Mouse (Mus musculus) gastrocnemius, postnatal 25 days (tissue): ENCODE data around the gene Inpp5d. TPM values are rescaled to one million over a fixed set of nuclear protein-coding genes. Genes with fewer than 3 reads are reported as not detected.

ENCODE experiments used
- DNase-seq: peaks from one replicate; pipeline ENCODE4 v3.0.0; 2022
- total RNA-seq, 2 experiments: library from RNA; stranded (reverse); gene quantifications; 1 replicate in 1 of 2; 2 replicates in 1 of 2; pipeline ENCODE4 v1.2.3; 2021

The Inpp5d gene
- total RNA-seq, 2 experiments from 2014 or later: 1.9 to 5.3 TPM

DNA sequence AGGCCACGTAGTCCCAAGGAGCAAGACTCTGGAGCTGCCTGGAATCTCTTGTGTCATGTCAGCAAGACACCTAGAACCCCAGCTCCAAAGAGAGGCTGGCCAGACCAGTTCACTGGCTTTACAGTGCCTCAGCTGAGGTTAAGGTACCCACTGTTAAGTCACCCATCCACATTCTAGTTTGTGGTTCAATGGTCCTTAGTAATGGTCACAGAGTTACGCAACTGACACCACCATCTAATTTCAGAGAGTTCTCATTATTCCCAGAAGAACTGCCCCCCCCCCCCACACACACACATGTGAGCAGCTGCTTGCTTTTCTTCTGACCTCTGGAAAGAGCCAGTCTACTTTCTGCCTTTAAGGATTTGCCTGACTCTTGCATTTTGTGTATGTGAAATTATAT lies 4.7 kb downstream of the Inpp5d start:
- DNase-seq: no peak

DNA sequence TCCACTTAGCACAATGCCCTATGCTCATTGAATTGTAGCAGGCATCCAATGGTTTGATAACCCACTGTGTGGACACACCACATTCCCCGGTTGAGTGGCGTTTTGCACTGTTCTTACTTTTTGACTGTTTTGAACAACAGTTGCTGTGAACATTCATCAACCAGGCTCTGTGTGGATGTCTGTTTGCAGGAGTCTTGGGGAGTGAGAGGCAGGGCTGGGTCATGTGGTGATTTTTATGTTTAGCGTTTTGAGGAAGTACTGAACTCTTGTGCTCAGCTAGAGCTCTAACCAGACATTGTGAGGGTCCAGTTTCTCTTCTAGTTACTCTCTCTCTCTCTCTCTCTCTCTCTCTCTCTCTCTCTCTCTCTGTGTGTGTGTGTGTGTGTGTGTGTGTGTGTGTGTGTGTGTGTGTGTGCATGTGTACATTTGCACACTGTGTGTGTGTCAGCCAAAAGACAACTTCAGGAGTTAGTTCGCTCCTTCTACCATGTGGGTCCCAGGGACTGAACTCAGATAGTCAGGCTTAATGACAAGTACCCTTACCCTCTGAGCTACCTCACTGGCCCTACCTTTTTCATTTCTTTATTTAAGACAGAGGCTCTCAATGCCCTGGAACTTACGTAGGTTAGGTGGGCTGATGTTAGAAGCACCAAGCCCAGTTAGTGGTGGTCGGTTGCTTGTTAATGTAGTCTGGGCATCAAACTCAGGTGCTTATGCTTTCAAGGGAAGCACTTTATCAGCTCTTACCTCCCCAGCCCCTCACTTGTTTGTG lies 5.3 kb downstream of the Inpp5d start:
- no peak for DNase-seq

DNA sequence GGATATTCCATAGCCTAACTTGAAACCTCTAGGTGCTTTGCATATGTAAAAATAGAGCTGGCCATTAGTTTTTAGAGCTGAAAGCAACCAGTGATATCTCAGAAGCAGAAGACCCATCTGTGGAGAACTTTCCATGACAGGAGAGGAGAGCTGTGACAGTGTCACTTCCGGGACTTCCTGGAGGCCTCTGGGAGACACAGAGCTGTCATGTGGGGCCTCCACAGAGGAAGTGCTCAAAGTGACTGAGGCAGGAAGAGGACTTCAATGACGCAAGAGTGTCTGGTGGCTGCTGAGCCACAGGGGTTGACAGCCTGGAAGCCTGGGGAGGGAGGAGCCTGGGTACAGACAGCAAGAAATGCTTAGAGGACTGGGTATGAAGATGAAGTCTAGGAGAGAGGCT lies 6.2 kb downstream of the Inpp5d start:
- peak; percentile 54 for DNase-seq

DNA sequence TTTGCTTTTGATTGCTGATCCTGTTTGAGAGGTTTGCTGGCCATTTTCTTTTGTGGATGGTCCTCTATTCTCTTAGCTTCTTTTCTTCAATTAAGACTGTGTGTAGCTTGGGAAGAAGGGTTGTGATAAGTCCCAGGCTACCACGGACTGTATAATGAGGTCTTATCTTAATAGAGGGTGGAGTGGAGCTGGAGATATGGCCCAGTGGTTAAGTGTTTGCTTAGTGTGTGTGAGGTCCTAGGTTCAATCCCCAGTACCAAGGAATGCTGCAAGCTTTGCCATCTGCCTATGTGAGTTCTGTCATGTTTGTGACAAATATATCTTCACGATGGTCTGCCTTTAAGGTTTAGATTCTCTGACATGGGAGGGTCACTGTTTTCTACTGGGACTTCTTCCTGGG lies 8.0 kb downstream of the Inpp5d start:
- DNase-seq: no peak

DNA sequence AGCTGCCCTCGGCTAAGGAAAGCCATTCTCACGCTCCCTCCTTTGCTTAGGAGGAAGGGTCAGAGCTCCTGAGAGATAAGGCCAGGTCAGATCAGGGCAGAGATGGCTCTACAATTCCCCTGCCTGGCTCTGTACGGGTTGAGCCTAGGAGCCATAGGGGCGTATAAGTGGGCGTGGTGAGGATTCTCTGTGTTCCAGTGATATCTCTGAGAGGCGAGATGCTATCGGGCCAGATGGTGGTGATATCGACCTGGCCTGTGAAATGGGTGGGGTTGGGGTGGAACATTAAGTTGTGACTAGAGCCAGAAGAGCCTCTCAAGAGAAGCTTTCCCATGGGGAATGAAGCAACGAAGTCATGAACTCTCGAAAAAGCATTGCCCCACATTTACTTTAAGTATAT lies 11.5 kb downstream of the Inpp5d start:
- no peak for DNase-seq

DNA sequence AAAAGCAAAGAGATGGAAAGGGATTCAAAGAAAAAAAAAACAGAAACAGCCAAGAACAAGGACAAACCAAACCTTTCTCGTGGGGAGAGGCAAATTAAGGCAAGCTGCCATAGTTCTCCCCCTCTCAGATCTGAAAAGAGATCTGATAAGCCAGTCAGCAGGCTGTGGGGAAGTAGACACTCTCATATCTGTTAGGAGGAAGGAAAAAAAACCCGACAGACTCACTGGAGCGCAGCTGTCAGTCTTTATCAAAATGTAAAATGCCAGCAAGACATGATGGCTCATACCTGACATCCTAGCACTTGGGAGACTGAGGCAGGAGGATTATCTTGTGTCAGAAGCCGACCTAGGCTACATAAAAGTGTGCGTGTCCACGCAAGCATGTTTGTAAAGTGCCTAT lies 12.1 kb downstream of the Inpp5d start:
- DNase-seq: no peak

DNA sequence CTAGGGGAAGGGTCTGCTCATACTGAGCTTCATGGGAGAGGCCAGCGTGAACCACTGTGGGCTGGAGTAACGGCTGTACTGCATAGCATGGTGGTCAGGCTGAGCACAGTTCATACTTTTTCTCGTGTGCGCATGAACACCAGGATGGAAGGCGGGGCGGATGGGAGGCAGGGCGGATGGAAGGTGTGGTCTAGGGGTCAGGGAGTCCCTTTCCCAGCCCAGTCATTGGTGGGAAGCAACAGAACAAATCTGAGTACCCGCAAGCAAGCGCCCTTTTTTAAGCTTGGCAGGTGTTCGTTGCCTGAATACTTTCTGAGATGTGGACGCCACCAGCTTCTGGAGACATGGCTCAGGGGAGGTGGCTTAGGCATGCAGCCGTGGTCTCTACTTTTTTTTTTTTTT lies 16.6 kb downstream of the Inpp5d start:
- no peak for DNase-seq

DNA sequence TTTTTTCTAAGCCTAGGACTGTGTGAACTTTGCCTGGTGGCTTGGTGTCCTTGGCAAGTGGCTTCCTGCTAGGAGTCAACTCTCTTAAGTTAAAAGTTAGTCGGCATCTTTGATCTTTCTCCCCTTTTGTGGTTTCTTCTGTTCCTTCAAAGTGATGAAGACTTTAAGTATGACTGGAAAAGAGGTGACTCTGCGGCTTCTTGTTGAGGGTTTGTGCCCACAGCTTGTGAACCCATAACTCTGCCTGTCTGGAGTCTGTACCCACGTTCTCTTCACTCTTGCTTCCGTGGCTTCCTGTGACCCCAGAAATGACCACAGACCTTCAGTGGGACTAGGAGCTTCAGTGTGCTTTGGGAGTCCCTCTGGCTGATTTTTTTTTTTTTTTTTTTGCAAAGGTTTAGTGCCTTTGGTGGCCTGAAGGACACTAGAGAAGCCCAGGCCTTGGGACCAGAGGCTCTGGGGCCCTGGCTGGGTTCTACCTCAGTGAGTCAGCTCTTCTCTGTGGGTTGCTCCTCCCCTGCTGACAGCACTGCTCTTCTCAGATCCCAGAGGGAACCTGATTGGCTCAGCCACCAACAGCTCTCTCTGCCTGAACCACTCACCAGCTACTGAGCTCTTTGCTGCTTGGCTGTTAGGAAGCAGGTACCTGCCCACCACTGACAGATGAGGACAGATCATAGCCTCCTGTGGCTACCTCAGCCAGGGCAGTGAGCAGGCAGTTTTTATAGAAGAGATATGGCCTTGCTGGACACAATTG lies 17.2 kb downstream of the Inpp5d start:
- DNase-seq: no peak

DNA sequence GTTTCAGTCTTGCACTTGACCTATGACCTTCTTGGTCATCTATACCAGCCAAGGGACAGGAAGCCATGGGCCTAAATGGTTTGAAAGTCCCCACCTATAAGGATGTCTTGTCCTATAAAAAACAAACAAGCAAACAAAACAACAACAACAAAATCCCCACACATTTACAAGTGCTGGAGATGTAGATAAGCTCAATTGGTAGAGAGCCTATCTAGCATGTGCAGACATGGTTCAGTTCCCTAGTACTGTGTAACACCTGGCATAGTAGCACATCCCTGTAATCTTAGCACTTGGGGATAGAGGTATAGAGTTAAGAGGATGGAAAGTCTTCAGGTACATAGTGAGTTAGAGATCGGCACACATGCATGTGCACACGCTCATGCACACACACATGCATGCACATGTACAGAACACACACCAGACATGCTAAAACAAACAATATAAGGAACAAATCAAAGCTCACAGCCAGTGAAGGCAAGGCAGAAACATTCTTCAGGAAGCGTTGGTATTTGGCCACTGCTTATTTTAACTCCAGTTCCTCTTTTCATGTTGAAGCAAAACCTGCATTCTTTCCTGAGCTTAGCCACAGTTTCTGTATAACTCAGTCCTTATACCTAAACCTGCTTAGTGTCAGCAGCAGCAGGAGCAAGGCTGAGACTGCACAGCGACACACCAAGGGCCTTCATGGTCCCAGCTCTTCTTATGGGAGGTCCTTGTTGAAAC lies 17.9 kb downstream of the Inpp5d start:
- DNase-seq: no peak

DNA sequence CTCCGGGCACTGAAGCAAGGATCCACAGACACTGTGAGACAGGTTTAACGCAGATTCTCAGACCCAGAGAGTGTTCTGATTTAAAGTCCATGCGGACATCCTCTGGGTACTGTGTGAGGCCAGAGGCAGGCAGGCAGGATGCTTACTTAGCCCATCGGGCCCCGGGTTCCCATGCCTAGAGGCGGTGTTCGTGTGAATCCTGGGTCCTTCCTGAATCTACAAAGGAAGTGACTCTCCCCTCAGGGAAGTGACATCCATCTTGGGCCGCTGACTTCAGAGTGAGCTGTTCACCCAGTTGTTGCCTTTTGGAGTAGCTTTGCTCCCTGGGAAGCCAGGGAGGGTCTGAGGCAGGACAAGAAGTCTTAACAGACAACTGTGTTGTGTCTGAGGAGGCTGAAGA lies 19.6 kb downstream of the Inpp5d start:
- DNase-seq: no peak

DNA sequence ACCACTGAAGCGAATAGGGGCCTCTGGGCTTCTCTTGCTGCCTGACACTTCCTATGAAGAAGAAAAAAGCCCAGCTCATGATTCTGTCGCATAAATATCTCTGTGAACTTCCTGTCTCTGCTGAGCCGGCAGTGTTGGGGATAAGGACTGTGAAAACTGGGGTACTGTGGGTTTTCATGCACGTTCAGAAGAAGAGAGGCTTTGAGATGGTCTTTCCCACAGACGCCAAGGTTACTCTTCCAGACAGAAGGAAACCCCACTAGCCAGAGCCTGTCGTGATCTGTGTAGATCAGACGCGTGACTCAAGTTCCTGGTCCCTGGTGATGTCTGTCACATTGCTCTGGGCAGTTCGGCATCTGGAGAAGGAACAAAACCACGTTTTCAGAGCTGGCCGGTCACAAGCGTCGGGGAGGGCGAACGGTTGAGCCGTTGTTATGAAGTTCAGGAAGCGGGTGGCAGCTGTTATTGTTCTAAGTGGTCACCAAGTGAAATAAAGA lies 20.1 kb downstream of the Inpp5d start:
- DNase-seq: peak; percentile 25

DNA sequence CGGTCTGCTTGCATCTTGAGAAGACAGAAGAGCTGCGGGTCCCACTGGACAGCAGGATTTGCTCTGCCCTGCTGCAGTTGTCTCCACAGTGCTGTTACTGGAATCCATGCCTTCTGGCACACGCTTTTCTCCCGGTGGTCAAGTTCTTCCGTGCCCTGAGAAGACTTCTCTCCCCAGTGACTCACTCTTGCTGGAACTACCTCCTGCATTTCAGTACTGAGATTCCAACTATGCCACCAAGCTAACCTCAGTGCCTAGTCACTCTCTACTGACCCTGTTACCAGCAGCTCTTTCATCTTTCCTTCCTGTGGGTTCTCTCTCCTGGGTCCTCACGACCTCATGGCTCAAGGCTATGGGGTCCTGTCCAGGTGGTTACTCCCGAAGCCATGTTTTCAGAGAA lies 22.9 kb downstream of the Inpp5d start:
- no peak for DNase-seq

DNA sequence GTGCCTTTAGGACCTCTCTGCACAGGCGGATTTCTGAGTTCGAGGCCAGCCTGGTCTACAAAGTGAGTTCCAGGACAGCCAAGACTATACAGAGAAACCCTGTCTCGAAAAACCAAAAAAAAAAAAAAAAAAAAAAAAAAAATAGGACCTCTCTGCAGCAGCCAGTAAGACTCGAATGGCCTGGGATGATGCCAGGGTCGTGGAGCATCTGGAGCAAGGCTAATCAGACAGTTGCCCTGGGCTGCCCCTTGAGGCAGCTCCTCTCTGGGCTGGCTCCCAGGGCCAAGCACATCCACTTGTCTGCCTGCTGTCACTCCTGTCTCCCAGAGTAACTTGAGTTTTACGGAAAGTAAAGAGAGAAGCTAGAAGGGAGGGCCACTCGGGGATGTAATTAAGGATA lies 24.9 kb downstream of the Inpp5d start:
- no peak for DNase-seq

DNA sequence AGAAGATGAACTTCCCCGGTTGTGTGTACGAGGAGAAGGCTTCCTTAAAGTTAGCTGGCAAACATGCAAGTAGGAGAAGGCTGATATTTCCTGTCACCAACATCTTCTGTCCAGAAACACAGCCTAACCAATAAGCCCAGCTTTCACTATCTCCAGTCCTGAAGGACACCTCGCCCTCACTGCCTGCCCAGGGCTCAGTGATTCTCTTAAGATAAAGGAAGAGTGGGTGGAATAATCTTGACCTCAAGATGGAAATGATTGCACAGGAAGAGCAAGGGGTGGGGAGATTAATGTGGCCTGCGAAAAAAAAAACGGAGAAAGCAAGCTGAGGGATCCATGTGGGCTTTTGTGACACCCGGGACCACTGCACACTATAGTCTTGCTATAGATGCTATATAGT lies 25.6 kb downstream of the Inpp5d start:
- DNase-seq: no peak

DNA sequence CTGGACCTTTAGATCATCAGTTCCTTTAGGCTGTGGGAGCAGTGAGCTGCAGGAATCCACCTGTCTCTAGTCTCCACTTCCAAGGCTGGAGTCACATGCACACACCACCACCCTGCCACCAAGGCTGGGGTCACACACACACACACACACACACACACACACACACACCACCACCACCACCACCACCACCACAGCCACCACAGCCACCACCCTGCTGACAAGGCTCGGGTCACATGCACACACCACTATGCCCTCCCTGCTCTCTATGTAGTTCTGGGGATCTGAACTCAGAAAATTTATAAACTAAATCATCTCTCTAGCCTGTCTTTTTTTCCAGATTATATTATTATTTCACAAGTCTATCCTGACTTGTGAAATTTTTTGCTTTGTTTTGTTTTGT lies 27.7 kb downstream of the Inpp5d start:
- no peak for DNase-seq

DNA sequence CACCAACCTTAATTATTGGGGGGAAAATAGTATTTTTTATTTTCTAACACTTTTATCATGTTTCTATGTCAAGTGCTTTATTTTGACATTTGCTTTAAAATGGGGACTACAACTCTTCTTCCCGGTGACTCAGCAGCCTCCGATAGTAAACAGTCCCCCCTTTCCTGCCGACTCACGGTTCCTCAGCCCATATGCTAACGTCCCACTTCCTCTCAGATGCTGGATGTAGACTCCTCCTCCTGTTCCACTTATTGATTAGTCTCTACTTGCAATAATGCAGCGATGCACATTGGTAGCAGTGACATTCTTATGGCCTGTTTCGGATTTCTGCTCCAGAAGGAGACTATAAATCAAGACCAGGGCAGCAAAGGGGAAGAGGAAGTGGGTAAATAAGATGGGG lies 28.5 kb downstream of the Inpp5d start:
- no peak for DNase-seq

DNA sequence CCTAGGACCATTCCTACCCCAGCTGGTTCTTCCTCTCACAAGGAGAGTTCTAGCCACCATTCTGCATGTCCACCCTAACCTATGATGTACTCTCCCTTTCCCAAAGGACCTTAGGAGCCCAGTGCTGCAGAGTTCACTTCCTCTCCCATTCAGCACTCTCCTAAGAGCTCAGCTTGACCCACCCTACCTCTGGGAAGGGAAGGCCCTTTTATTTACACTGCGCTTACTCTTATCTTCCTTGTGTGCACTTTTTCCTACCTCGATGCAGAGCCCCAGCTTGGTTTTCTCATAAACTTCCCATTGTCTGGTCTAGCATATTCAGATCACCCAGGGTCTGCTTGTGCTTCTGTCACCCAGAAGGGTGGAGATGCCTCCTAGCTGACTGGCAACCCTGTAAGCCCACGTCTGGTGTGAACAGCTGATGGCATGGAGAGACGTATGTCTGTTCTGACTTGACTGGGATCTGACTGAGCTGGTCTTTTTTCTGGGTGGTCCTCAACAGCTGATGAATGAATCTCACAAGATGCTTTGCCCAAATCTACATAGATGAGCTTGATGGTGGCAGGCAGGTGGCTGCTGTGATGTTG lies 29.2 kb downstream of the Inpp5d start:
- no peak for DNase-seq

DNA sequence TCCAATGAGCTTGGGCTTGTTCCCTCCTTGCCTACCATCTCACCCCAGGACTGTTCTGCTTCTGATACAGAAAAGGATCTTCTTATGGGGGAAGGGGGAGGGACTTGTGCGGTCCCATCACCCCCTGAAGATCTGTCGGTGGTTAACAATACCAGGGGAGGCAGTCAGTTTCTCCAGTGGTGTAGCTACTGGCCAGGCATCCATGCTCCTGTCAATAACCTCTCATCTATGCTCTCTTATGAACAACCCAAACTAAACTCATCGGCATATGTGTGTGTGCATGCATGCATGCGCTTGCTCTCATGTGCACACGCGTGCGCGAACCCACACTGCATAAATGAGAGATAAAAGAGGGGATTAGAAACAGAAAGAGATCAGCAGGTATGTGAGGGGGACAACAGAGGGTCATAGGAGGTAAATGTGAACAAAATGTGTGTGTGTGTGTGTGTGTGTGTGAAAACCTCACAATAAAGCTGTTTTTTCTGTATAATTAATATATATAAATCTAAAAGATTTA lies 29.9 kb downstream of the Inpp5d start:
- DNase-seq: no peak

DNA sequence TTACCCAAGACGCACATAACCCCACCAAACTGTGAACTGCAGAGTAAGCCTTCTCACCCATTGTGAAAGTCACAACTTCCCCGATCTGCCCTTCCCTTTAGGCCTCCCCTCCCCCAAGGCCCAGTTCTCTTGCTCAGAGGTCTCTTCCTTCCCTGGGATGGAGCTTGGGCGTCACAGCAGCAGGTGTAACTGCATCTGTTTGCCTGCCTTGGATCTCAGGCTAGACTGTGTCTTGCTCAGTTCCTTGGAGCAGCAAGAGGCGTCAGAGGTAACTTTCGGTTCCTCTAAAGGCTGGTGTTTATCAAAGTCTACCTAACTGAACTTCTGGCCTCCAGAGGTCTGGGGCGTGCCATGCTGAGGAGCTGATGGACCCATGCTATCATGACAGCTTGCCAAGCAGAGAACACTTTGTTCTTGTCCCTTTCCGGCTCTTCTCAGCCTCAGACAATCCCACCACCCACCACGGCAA lies 30.5 kb downstream of the Inpp5d start:
- DNase-seq: peak; percentile 37

DNA sequence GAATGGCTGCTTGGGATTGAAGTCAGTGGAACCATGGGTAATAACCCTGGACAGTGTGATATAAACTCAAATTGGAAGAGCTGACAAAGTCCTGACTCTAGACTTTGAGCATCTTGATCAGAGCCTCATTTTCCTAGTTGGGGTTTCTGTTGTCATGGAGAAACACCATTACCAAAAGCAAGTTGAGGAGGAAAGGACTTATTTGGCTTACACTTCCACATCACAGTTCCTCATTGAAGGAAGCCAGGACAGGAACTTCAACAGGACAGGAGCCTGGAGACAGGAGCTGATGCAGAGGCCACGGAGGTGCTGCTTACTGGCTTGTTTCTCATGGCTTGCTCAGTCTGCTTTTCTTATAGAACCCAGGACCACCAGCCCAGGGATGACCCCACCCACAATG lies 31.3 kb downstream of the Inpp5d start:
- DNase-seq: no peak

DNA sequence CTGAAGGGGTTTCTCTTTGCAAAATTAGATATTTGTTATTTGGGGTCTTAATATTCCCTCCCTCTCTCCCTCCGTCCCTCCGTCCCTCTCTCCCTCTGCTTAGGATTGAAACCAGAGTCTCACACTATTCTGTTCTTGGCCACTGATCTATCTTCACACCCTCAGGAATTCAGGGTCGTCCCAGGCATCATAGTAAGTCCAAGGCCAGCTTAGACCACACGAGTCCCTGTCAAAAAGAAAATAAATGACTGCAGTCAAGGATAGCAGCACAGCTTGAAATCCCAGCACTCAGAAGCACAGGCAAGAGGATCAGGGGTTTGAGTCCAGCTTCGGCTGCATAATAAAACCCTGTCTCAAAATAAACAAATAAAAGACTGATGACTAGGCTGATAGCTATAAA lies 35.0 kb downstream of the Inpp5d start:
- DNase-seq: no peak

DNA sequence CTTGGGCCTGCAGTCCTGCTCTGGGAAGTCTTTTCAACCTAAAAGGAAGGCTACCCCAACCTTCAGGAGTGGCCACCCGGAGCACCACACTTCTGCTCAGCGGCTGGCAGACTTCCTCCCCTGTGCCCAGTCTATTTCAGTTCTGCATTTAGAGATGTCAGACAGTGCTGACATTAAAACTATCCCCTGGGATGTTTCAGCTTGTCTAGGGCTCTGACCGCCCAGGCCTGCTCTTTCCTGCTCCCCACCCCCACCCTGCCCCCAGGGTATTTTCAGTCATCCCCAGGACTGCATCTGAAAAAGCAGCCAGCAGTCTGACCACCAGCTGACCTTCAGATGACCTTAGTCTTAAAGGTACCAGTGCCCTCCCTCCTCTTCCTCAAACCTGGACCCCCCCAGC lies 38.0 kb downstream of the Inpp5d start:
- no peak for DNase-seq
